In the genomic region with DNA sequence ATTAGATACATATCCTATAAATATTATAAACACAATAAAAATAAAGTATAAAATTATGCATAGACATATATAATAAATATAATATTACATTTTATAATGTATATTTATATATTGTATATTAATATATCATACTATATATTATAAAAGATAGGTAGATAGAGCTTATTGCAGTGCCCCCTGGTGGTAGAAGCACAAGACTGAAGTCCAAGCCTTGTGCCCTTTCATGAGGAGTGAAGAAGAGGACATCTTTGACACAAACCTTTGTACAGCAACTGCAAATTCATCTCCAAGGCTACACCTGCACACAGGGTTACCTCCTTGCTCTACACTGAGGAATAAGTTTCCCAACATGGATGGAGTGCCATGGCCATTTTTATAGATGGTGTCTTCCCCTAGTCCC, we compare ENCODE assay signal across 10 mouse cellular contexts. TPM values are rescaled to one million over a fixed set of nuclear protein-coding genes. Genes with fewer than 3 reads are reported as not detected.
DNase-seq lines count a peak whose midpoint lies in the region; ATAC-seq lines count a peak whose summit lies in the region.
"Had no signal": no experiment of that assay in that cellular context is flagged by ENCODE, and none has a peak within 500 bp of the region (broad histone marks: within the 10 kb centered on the region; RNA-seq: fewer than 3 reads in every experiment).

No protein-coding gene starts in this region.

- no peaks in the 10 kb centered on the region for H3K9me3 ChIP-seq in forebrain, embryonic 14.5 days (replicated peaks; ENCODE audit: control insufficient read depth, low read length)
- H3K9me3 ChIP-seq in forebrain, embryonic 10.5 days, result no peaks in the 10 kb centered on the region
- H3K9me3 ChIP-seq in midbrain, embryonic 11.5 days (ENCODE audit: control insufficient read depth, low read length), result no peaks in the 10 kb centered on the region
- no peaks in the 10 kb centered on the region for H3K9me3 ChIP-seq in midbrain, embryonic 13.5 days
- H3K9me3 ChIP-seq: midbrain, embryonic 12.5 days had no signal

- DNase-seq in forebrain, embryonic 14.5 days (ENCODE audit: low spot score), result peak; percentile 63
- DNase-seq in forebrain, embryonic 10.5 days (ENCODE audit: extremely low spot score, low spot score), result no peak
- peak; percentile 86 for DNase-seq in midbrain, embryonic 11.5 days (ENCODE audit: low spot score, missing footprints)
- peak; percentile 45 to 73 for DNase-seq in adrenal gland, postnatal 36 days
- DNase-seq in forelimb bud, embryonic 11.5 days (ENCODE audit: low read depth, low spot score), result peak; percentile 25
- DNase-seq in lung, adult 18-20 months, result peak; percentile 28 to 38
- DNase-seq in telencephalon, adult 2 months (ENCODE audit: low read depth, low spot score), result peak; percentile 13

- no peaks in the 10 kb centered on the region for H3K4me1 ChIP-seq in forebrain, embryonic 14.5 days (ENCODE audit: control insufficient read depth, insufficient read depth, low read length)
- H3K4me1 ChIP-seq in forebrain, embryonic 10.5 days, result no peaks in the 10 kb centered on the region
- H3K4me1 ChIP-seq in midbrain, embryonic 11.5 days (ENCODE audit: control insufficient read depth, insufficient read depth, low read length), result no peaks in the 10 kb centered on the region
- H3K4me1 ChIP-seq in midbrain, embryonic 13.5 days (replicated peaks), result no peaks in the 10 kb centered on the region
- H3K4me1 ChIP-seq: midbrain, embryonic 12.5 days had no signal

- no peak overlapping the region for H3K4me3 ChIP-seq in forebrain, embryonic 14.5 days (ENCODE audit: low read depth, low read length)
- no peak overlapping the region for H3K4me3 ChIP-seq in forebrain, embryonic 10.5 days
- H3K4me3 ChIP-seq in midbrain, embryonic 11.5 days (ENCODE audit: low read depth, low read length), result no peak overlapping the region
- no peak overlapping the region for H3K4me3 ChIP-seq in midbrain, embryonic 13.5 days (replicated peaks)
- H3K4me3 ChIP-seq: midbrain, embryonic 12.5 days had no signal

- no peaks in the 10 kb centered on the region for H3K27me3 ChIP-seq in forebrain, embryonic 14.5 days (replicated peaks; ENCODE audit: control insufficient read depth, insufficient read depth, low read length)
- no peaks in the 10 kb centered on the region for H3K27me3 ChIP-seq in forebrain, embryonic 10.5 days (ENCODE audit: poor library complexity, severe bottlenecking)
- no peaks in the 10 kb centered on the region for H3K27me3 ChIP-seq in midbrain, embryonic 11.5 days (ENCODE audit: control insufficient read depth, insufficient read depth, low read length)
- H3K27me3 ChIP-seq in midbrain, embryonic 13.5 days, result no peaks in the 10 kb centered on the region
- H3K27me3 ChIP-seq: midbrain, embryonic 12.5 days had no signal

- H3K9ac ChIP-seq in forebrain, embryonic 14.5 days (ENCODE audit: low read length), result no peak overlapping the region
- no peak overlapping the region for H3K9ac ChIP-seq in midbrain, embryonic 11.5 days (ENCODE audit: low read length)
- no peak overlapping the region for H3K9ac ChIP-seq in midbrain, embryonic 13.5 days (replicated peaks)
- H3K9ac ChIP-seq: midbrain, embryonic 12.5 days had no signal

- ATAC-seq in forebrain, embryonic 14.5 days, result no peak
- no peak for ATAC-seq in midbrain, embryonic 11.5 days (ENCODE audit: low FRiP score)
- ATAC-seq in midbrain, embryonic 13.5 days, result no peak

- H3K27ac ChIP-seq in forebrain, embryonic 14.5 days (ENCODE audit: low read depth, low read length), result no peak overlapping the region
- H3K27ac ChIP-seq in forebrain, embryonic 10.5 days, result no peak overlapping the region
- H3K27ac ChIP-seq in midbrain, embryonic 11.5 days (ENCODE audit: low read depth, low read length), result no peak overlapping the region
- H3K27ac ChIP-seq in midbrain, embryonic 13.5 days, result no peak overlapping the region
- H3K27ac ChIP-seq: midbrain, embryonic 12.5 days had no signal

- no peak overlapping the region for H3K4me2 ChIP-seq in forebrain, embryonic 14.5 days (ENCODE audit: low read length)
- H3K4me2 ChIP-seq in midbrain, embryonic 11.5 days, result no peak overlapping the region
- no peak overlapping the region for H3K4me2 ChIP-seq in midbrain, embryonic 13.5 days (replicated peaks)
- H3K4me2 ChIP-seq: midbrain, embryonic 12.5 days had no signal

- no peaks in the 10 kb centered on the region for H3K36me3 ChIP-seq in forebrain, embryonic 14.5 days (ENCODE audit: control insufficient read depth, insufficient read depth, low read length)
- H3K36me3 ChIP-seq in forebrain, embryonic 10.5 days (replicated peaks), result no peaks in the 10 kb centered on the region
- no peaks in the 10 kb centered on the region for H3K36me3 ChIP-seq in midbrain, embryonic 11.5 days (ENCODE audit: control insufficient read depth, insufficient read depth, low read length)
- H3K36me3 ChIP-seq in midbrain, embryonic 13.5 days, result no peaks in the 10 kb centered on the region
- H3K36me3 ChIP-seq: midbrain, embryonic 12.5 days had no signal

RNA-seq across cellular contexts. Expression of a gene that starts 20.0 kb away (rescaled TPM):
- polyA plus RNA-seq in forebrain, embryonic 14.5 days (2014; fragmentation: Nextera tagmentation; extraction: Ambion mirVana), result 1.1 TPM in 2 replicates
- polyA plus RNA-seq in forebrain, embryonic 10.5 days (2016; fragmentation: Nextera tagmentation; extraction: Ambion mirVana), result 1.4 and 2.0 TPM in 2 replicates
- polyA plus RNA-seq in midbrain, embryonic 11.5 days (2014; fragmentation: Nextera tagmentation; extraction: Ambion mirVana), result 0.90 and 1.5 TPM in 2 replicates
- 2.2 and 3.1 TPM in 2 replicates for polyA plus RNA-seq in midbrain, embryonic 13.5 days (2015; fragmentation: Nextera tagmentation; extraction: Ambion mirVana)
- total RNA-seq in adrenal gland, postnatal 36 days (2021), result under 1 TPM in 1 of 2 experiments, not detected in 1; 0.20 TPM
- polyA plus RNA-seq: heart, embryonic 14.5 days had no signal

RNA-seq across cellular contexts. Expression of a gene that starts 31.8 kb away (rescaled TPM):
- 207 and 214 TPM in 2 replicates for polyA plus RNA-seq in forebrain, embryonic 14.5 days (2014; fragmentation: Nextera tagmentation; extraction: Ambion mirVana)
- polyA plus RNA-seq in forebrain, embryonic 10.5 days (2016; fragmentation: Nextera tagmentation; extraction: Ambion mirVana), result 215 and 222 TPM in 2 replicates
- polyA plus RNA-seq in midbrain, embryonic 11.5 days (2014; fragmentation: Nextera tagmentation; extraction: Ambion mirVana), result 250 and 266 TPM in 2 replicates
- 193 and 199 TPM in 2 replicates for polyA plus RNA-seq in midbrain, embryonic 13.5 days (2015; fragmentation: Nextera tagmentation; extraction: Ambion mirVana)
- total RNA-seq in adrenal gland, postnatal 36 days (2021), result 10 to 100 TPM; 62.2 to 63.0 TPM

RNA-seq across cellular contexts. Expression of a gene that starts 48.3 kb away (rescaled TPM):
- polyA plus RNA-seq in forebrain, embryonic 14.5 days (2014; fragmentation: Nextera tagmentation; extraction: Ambion mirVana), result 17.3 and 22.3 TPM in 2 replicates
- polyA plus RNA-seq in forebrain, embryonic 10.5 days (2016; fragmentation: Nextera tagmentation; extraction: Ambion mirVana), result 24.8 and 27.2 TPM in 2 replicates
- 19.8 and 20.7 TPM in 2 replicates for polyA plus RNA-seq in midbrain, embryonic 11.5 days (2014; fragmentation: Nextera tagmentation; extraction: Ambion mirVana)
- 20.6 and 21.7 TPM in 2 replicates for polyA plus RNA-seq in midbrain, embryonic 13.5 days (2015; fragmentation: Nextera tagmentation; extraction: Ambion mirVana)
- total RNA-seq in adrenal gland, postnatal 36 days (2021), result 10 to 100 TPM; 34.5 to 64.0 TPM

RNA-seq across cellular contexts. Expression of a gene that starts 59.7 kb away (rescaled TPM):
- polyA plus RNA-seq in forebrain, embryonic 14.5 days (2014; fragmentation: Nextera tagmentation; extraction: Ambion mirVana), result 33.7 and 35.2 TPM in 2 replicates
- 38.7 and 39.3 TPM in 2 replicates for polyA plus RNA-seq in forebrain, embryonic 10.5 days (2016; fragmentation: Nextera tagmentation; extraction: Ambion mirVana)
- polyA plus RNA-seq in midbrain, embryonic 11.5 days (2014; fragmentation: Nextera tagmentation; extraction: Ambion mirVana), result 37.8 and 39.2 TPM in 2 replicates
- 41.9 and 42.7 TPM in 2 replicates for polyA plus RNA-seq in midbrain, embryonic 13.5 days (2015; fragmentation: Nextera tagmentation; extraction: Ambion mirVana)
- 10 to 100 TPM; 30.0 to 31.3 TPM for total RNA-seq in adrenal gland, postnatal 36 days (2021)
